Comparison of ENCODE assay signal across 7 mouse cellular contexts in genomic region chr11:103103621-103104020, GRCm38 (mm10). TPM values are rescaled to one million over a fixed set of nuclear protein-coding genes. Genes with fewer than 3 reads are reported as not detected.
DNase-seq lines count a peak whose midpoint lies in the region; ATAC-seq and TF ChIP-seq lines count a peak whose summit lies in the region.

No protein-coding gene starts in this region.

- H3K4me1 ChIP-seq in forebrain, embryonic 12.5 days, result peaks cover 24% of the 10 kb centered on the region
- peaks cover 16% of the 10 kb centered on the region; the same call in 1 of the 2 replicates for H3K4me1 ChIP-seq in kidney, postnatal 0 days (replicated peaks; ENCODE audit: insufficient read depth, low read length)
- H3K4me1 ChIP-seq in neural tube, embryonic 14.5 days (ENCODE audit: control insufficient read depth, insufficient read depth, low read length), result peaks cover 12% of the 10 kb centered on the region; the same call in 1 of the 2 replicates

- no peak for TF ChIP-seq CTCF in kidney, postnatal 0 days (IDR thresholded peaks at IDR 0.05; ENCODE audit: low read depth)

- H3K9me3 ChIP-seq in forebrain, embryonic 12.5 days, result no peaks in the 10 kb centered on the region
- no peaks in the 10 kb centered on the region for H3K9me3 ChIP-seq in kidney, postnatal 0 days (replicated peaks; ENCODE audit: low read length)
- H3K9me3 ChIP-seq in neural tube, embryonic 14.5 days (ENCODE audit: control insufficient read depth, low read length), result no peaks in the 10 kb centered on the region

- intact Hi-C loops in gastrocnemius, postnatal 36 days (cut with DNase I), result loop anchor here (10.0 kb wide), 1 partner anchor 221 kb away; no protein-coding TSS in a partner anchor

- H3K27me3 ChIP-seq in forebrain, embryonic 12.5 days, result peaks cover 61% of the 10 kb centered on the region
- H3K27me3 ChIP-seq in kidney, postnatal 0 days (ENCODE audit: insufficient read depth, low read length), result no peaks in the 10 kb centered on the region
- peaks cover 17% of the 10 kb centered on the region; the same call in 1 of the 2 replicates for H3K27me3 ChIP-seq in neural tube, embryonic 14.5 days (ENCODE audit: control insufficient read depth, insufficient read depth, low read length)

- ATAC-seq in forebrain, embryonic 12.5 days (ENCODE audit: low FRiP score), result no peak
- no peak for ATAC-seq in kidney, postnatal 0 days (replicated peaks; ENCODE audit: low FRiP score, low read depth)
- ATAC-seq in neural tube, embryonic 14.5 days (ENCODE audit: low read depth), result no peak

- H3K4me3 ChIP-seq in forebrain, embryonic 12.5 days (replicated peaks), result peak overlapping the region; percentile 50
- 0 out of 2 replicates have a peak overlapping the region, but pooled peaks have one; percentile 42 for H3K4me3 ChIP-seq in kidney, postnatal 0 days (replicated peaks; ENCODE audit: low read depth, low read length)
- H3K4me3 ChIP-seq in neural tube, embryonic 14.5 days (ENCODE audit: low read depth, low read length), result peak overlapping the region; percentile 33; the same call in 1 of the 2 replicates

- 65% methylated on average over 8 of the region's 8 CpGs for WGBS in forebrain, embryonic 12.5 days
- 54% methylated on average over 8 of the region's 8 CpGs for WGBS in kidney, postnatal 0 days
- 55% methylated on average over 8 of the region's 8 CpGs for WGBS in neural tube, embryonic 14.5 days

- no peak overlapping the region for H3K27ac ChIP-seq in forebrain, embryonic 12.5 days
- no peak overlapping the region for H3K27ac ChIP-seq in kidney, postnatal 0 days
- H3K27ac ChIP-seq in neural tube, embryonic 14.5 days (ENCODE audit: low read depth, low read length), result no peak overlapping the region

- DNase-seq in right cerebral cortex, postnatal 4 days, result peak; percentile 5
- DNase-seq in right cerebral cortex, postnatal 25 days, result no peak
- DNase-seq in kidney, postnatal 0 days (ENCODE audit: low spot score), result no peak
- DNase-seq in gastrocnemius, postnatal 36 days, result no peak
- no peak for DNase-seq in layer of hippocampus, postnatal 14 days (ENCODE audit: low spot score in 2 of 2)

- peak overlapping the region; percentile 85 for H3K4me2 ChIP-seq in forebrain, embryonic 12.5 days
- peak overlapping the region; percentile 92 for H3K4me2 ChIP-seq in kidney, postnatal 0 days (ENCODE audit: low read length)
- H3K4me2 ChIP-seq in neural tube, embryonic 14.5 days (ENCODE audit: low read depth, low read length), result no peak overlapping the region

- H3K36me3 ChIP-seq in forebrain, embryonic 12.5 days (replicated peaks), result no peaks in the 10 kb centered on the region
- H3K36me3 ChIP-seq in kidney, postnatal 0 days (ENCODE audit: insufficient read depth, low read length), result no peaks in the 10 kb centered on the region
- no peaks in the 10 kb centered on the region for H3K36me3 ChIP-seq in neural tube, embryonic 14.5 days (ENCODE audit: control insufficient read depth, insufficient read depth, low read length)

- H3K9ac ChIP-seq in forebrain, embryonic 12.5 days, result no peak overlapping the region
- H3K9ac ChIP-seq in kidney, postnatal 0 days (ENCODE audit: low read depth, low read length), result 0 out of 2 replicates have a peak overlapping the region, but pooled peaks have one; percentile 10
- no peak overlapping the region for H3K9ac ChIP-seq in neural tube, embryonic 14.5 days (replicated peaks; ENCODE audit: low read depth, low read length)

RNA-seq across cellular contexts. Expression of gene Acbd4, which starts 2.1 kb away (rescaled TPM):
- 5.7 and 7.1 TPM in 2 replicates for polyA plus RNA-seq in forebrain, embryonic 12.5 days (2016; fragmentation: Nextera tagmentation; extraction: Ambion mirVana)
- 36.6 and 39.7 TPM in 2 replicates for polyA plus RNA-seq in kidney, postnatal 0 days (2015; fragmentation: Nextera tagmentation; extraction: Ambion mirVana)
- 8.1 and 8.2 TPM in 2 replicates for polyA plus RNA-seq in neural tube, embryonic 14.5 days (2014; fragmentation: Nextera tagmentation; extraction: Ambion mirVana)
- 10 to 100 TPM; 26.8 to 31.1 TPM for total RNA-seq in gastrocnemius, postnatal 36 days (2021)
- 10 to 100 TPM; 71.0 to 80.3 TPM for total RNA-seq in layer of hippocampus, postnatal 14 days (2021)

RNA-seq across cellular contexts. Expression of gene Plcd3, which starts 2.2 kb away (rescaled TPM):
- 1.4 and 1.5 TPM in 2 replicates for polyA plus RNA-seq in forebrain, embryonic 12.5 days (2016; fragmentation: Nextera tagmentation; extraction: Ambion mirVana)
- polyA plus RNA-seq in kidney, postnatal 0 days (2015; fragmentation: Nextera tagmentation; extraction: Ambion mirVana), result 4.2 and 5.6 TPM in 2 replicates
- 1.3 and 1.4 TPM in 2 replicates for polyA plus RNA-seq in neural tube, embryonic 14.5 days (2014; fragmentation: Nextera tagmentation; extraction: Ambion mirVana)
- 1 to 10 TPM; 3.8 to 4.0 TPM for total RNA-seq in gastrocnemius, postnatal 36 days (2021)
- 10 to 100 TPM in 1 of 2 experiments, 1 to 10 TPM in 1; 9.7 to 10.3 TPM for total RNA-seq in layer of hippocampus, postnatal 14 days (2021)

RNA-seq across cellular contexts. Expression of gene Hexim1, which starts 12.4 kb away (rescaled TPM):
- 3.4 TPM in 2 replicates for polyA plus RNA-seq in forebrain, embryonic 12.5 days (2016; fragmentation: Nextera tagmentation; extraction: Ambion mirVana)
- 6.5 and 6.8 TPM in 2 replicates for polyA plus RNA-seq in kidney, postnatal 0 days (2015; fragmentation: Nextera tagmentation; extraction: Ambion mirVana)
- polyA plus RNA-seq in neural tube, embryonic 14.5 days (2014; fragmentation: Nextera tagmentation; extraction: Ambion mirVana), result 5.8 and 6.1 TPM in 2 replicates
- total RNA-seq in gastrocnemius, postnatal 36 days (2021), result 10 to 100 TPM; 14.7 to 17.0 TPM
- 10 to 100 TPM; 50.8 to 53.8 TPM for total RNA-seq in layer of hippocampus, postnatal 14 days (2021)

RNA-seq across cellular contexts. Expression of gene Hexim2, which starts 28.6 kb away (rescaled TPM):
- 10.1 and 11.8 TPM in 2 replicates for polyA plus RNA-seq in forebrain, embryonic 12.5 days (2016; fragmentation: Nextera tagmentation; extraction: Ambion mirVana)
- 6.5 and 6.9 TPM in 2 replicates for polyA plus RNA-seq in kidney, postnatal 0 days (2015; fragmentation: Nextera tagmentation; extraction: Ambion mirVana)
- 24.4 and 29.8 TPM in 2 replicates for polyA plus RNA-seq in neural tube, embryonic 14.5 days (2014; fragmentation: Nextera tagmentation; extraction: Ambion mirVana)
- 1 to 10 TPM; 2.1 to 2.9 TPM for total RNA-seq in gastrocnemius, postnatal 36 days (2021)
- 10 to 100 TPM; 11.2 to 16.1 TPM for total RNA-seq in layer of hippocampus, postnatal 14 days (2021)
